Mouse (Mus musculus) MEL (cell line): Measurements from ENCODE around the gene Atxn7. TPM values are rescaled to one million over a fixed set of nuclear protein-coding genes. Genes with fewer than 3 reads are reported as not detected.
A peak's percentile ranks its signal among the peaks of the same experiment; 100 is the strongest.
"Not testable (repeated sequence)": the region's sequence is repeated elsewhere in the genome, so short reads cannot be mapped to it uniquely, and the experiment has no call there.

ENCODE experiments used
- DNase-seq: peaks from one replicate; pipeline ENCODE4 v3.0.0; 2011; ENCODE audit warnings: low read depth, low spot score
- H3K27ac ChIP-seq: 2 replicates; pipeline ENCODE4 v1.5.1; 2012; ENCODE audit warnings: low read depth, mild to moderate bottlenecking, control low read depth, low read length, moderate library complexity; ENCODE audit not compliant: control insufficient read depth
- H3K27me3 ChIP-seq, 2 experiments: fragments of 150-350 bp in 1 of 2; sonication (generic) in 1 of 2; 2 replicates each; pipeline ENCODE4 v1.6.1; 2012; ENCODE audit warnings: low read length in 2 of 2, mild to moderate bottlenecking in 2 of 2, improper control_type of control experiment in 1 of 2, moderate library complexity in 1 of 2; ENCODE audit not compliant: insufficient read depth in 2 of 2, control insufficient read depth in 1 of 2
- H3K36me3 ChIP-seq, 2 experiments: 2 replicates each; pipeline ENCODE4 v1.6.1; 2012 to 2014; ENCODE audit warnings: low read length in 2 of 2, improper control_type of control experiment in 1 of 2, inconsistent platforms in 1 of 2, mild to moderate bottlenecking in 1 of 2; ENCODE audit not compliant: insufficient read depth in 2 of 2, control insufficient read depth in 1 of 2
- H3K4me1 ChIP-seq, 2 experiments: fragments of 150-350 bp in 1 of 2; sonication (generic) in 1 of 2; 2 replicates each; pipeline ENCODE4 v1.6.1; 2012; ENCODE audit warnings: low read length in 2 of 2, improper control_type of control experiment in 1 of 2, mild to moderate bottlenecking in 1 of 2; ENCODE audit not compliant: insufficient read depth in 2 of 2, control insufficient read depth in 1 of 2
- H3K4me3 ChIP-seq, 2 experiments: fragments of 150-350 bp in 1 of 2; sonication (generic) in 1 of 2; 2 replicates each; pipeline ENCODE4 v1.5.1; 2012; ENCODE audit warnings: low read depth in 2 of 2, low read length in 2 of 2, mild to moderate bottlenecking in 2 of 2, moderate library complexity in 2 of 2, control low read depth in 1 of 2, improper control_type of control experiment in 1 of 2; ENCODE audit not compliant: control insufficient read depth in 1 of 2, insufficient read depth in 1 of 2
- H3K79me2 ChIP-seq: 2 replicates; pipeline ENCODE4 v1.6.1; 2012; ENCODE audit warnings: mild to moderate bottlenecking, low read length, moderate library complexity; ENCODE audit not compliant: control insufficient read depth, poor library complexity, insufficient read depth
- H3K9ac ChIP-seq: 2 replicates; pipeline ENCODE4 v1.6.1; 2012; ENCODE audit warnings: low read depth, mild to moderate bottlenecking, control low read depth, low read length, moderate library complexity; ENCODE audit not compliant: control insufficient read depth, poor library complexity, severe bottlenecking
- H3K9me3 ChIP-seq: fragments of 150-350 bp; sonication (generic); replicated peaks from 2 replicates; pipeline ENCODE4 v1.6.1; 2012; ENCODE audit warnings: mild to moderate bottlenecking, low read length, improper control_type of control experiment, moderate library complexity; ENCODE audit not compliant: insufficient read depth
- CHD2 ChIP-seq: IDR thresholded peaks from 2 replicates; pipeline ENCODE4 v1.6.1; 2011; ENCODE audit warnings: low read length, improper control_type of control experiment
- CTCF ChIP-seq, 3 experiments: IDR thresholded peaks in 2 of 3; conservative IDR thresholded peaks in 1 of 3; 2 replicates each; pipeline ENCODE4 v1.5.1; 2011 to 2012; ENCODE audit warnings: low read length in 3 of 3, low read depth in 2 of 3, mild to moderate bottlenecking in 2 of 3, improper control_type of control experiment in 1 of 3, inconsistent platforms in 1 of 3, mixed read lengths in 1 of 3, moderate library complexity in 1 of 3; ENCODE audit not compliant: control insufficient read depth in 1 of 3, insufficient read depth in 1 of 3, poor library complexity in 1 of 3, severe bottlenecking in 1 of 3
- GABPA ChIP-seq: IDR thresholded peaks from 2 replicates; pipeline ENCODE4 v1.6.1; 2012; ENCODE audit warnings: low read depth, mild to moderate bottlenecking, inconsistent platforms, low read length, improper control_type of control experiment, moderate library complexity
- HCFC1 ChIP-seq: IDR thresholded peaks from 2 replicates; pipeline ENCODE4 v1.6.1; 2012; ENCODE audit warnings: low read depth, mild to moderate bottlenecking, inconsistent platforms, low read length, improper control_type of control experiment, moderate library complexity
- NELFE ChIP-seq: IDR thresholded peaks from 2 replicates; pipeline ENCODE4 v1.6.1; 2011; ENCODE audit warnings: low read depth, low read length, improper control_type of control experiment
- RAD21 ChIP-seq: IDR thresholded peaks from 2 replicates; pipeline ENCODE4 v1.6.1; 2011; ENCODE audit warnings: mild to moderate bottlenecking, low read depth, low read length, improper control_type of control experiment
- SMC3 ChIP-seq: IDR thresholded peaks from 2 replicates; pipeline ENCODE4 v1.6.1; 2011; ENCODE audit warnings: low read depth, low read length, improper control_type of control experiment
- TAL1 ChIP-seq: IDR thresholded peaks from 2 replicates; pipeline ENCODE4 v1.6.1; 2012; ENCODE audit warnings: mild to moderate bottlenecking, inconsistent platforms, low read length, moderate library complexity, mixed read lengths
- polyA plus RNA-seq, 2 experiments: library from polyadenylated mRNA; stranded (reverse) in 1 of 2; unstranded in 1 of 2; fragments of >175 nt in 1 of 2; fragments of >200 nt in 1 of 2; gene quantifications; 2 replicates each; pipeline versions ENCODE4 v1.2.1 to v1.2.4; 2012; ENCODE audit warnings: low replicate concordance in 2 of 2, low read depth in 1 of 2; ENCODE audit not compliant: insufficient read length in 2 of 2, insufficient read depth in 1 of 2, missing spikeins in 1 of 2
- total RNA-seq: library from RNA; depleted of rRNA; stranded (reverse); fragments of 300-350 nt; gene quantifications from 2 replicates; pipeline ENCODE4 v1.2.3, GENCODE M21; 2012

Gene Atxn7
- total and polyA plus RNA-seq, 3 experiments = 2.3 to 7.7 TPM; not detected in 1

DNA sequence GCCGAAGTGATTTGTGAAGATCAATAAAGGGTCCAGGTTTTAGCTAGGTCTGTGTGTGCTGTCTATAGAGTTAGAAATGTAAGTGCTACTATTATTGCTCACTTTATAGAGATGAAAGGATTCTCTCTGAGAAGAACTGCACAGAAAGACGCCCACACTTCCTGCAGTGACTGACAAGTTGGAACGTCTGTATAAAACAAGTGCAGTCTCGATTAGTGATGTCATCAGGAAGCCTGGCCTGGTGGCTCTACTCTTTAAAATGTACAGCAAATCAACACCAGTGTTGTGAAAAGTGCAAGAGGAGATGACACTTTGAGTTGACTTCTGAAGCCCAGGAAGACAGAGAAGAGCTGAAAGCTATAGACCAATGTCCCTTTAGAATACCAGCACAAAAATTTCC is 81.1 kb downstream of the Atxn7 start:
- H3K27me3 ChIP-seq = no peaks in the 10 kb centered on the region
- H3K36me3 ChIP-seq = peaks cover 0 to 4% of the 10 kb centered on the region in 2 experiments; a peak in 3 of 4 replicates
- DNase-seq = peak; percentile 20
- H3K27ac ChIP-seq = no peak overlapping the region
- H3K9me3 ChIP-seq = no peaks in the 10 kb centered on the region
- no peak overlapping the region for H3K4me3 ChIP-seq
- peaks cover under 1 to 4% of the 10 kb centered on the region in 2 experiments; a peak in 3 of 4 replicates for H3K4me1 ChIP-seq
- no peak overlapping the region for H3K9ac ChIP-seq
- no peaks in the 10 kb centered on the region for H3K79me2 ChIP-seq
- no peak for TF ChIP-seq HCFC1
- no peak for TF ChIP-seq TAL1
- no peak for TF ChIP-seq RAD21
- no peak for TF ChIP-seq GABPA

DNA sequence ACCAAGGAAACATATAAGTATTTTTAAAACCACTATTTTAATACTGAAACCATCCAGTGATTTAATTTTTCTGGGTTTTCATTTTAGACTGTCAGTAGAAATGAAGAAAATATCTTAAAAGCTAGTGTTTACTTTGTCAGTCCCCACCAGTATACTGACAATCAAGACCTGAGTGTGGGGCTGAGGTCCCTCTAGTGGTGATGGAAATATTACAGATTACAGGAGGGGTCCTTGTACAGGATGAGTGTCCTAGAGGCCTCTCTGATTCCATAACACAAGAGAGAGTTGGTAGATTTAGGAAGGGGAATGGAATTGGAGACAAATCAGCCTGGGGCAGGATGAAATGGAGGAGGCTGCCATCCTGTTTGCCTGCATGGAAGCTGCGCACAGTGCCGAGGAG is 93.1 kb downstream of the Atxn7 start:
- H3K9me3 ChIP-seq = no peaks in the 10 kb centered on the region
- DNase-seq = peak; percentile 57
- no peak overlapping the region for H3K27ac ChIP-seq
- H3K4me3 ChIP-seq = no peak overlapping the region
- no peaks in the 10 kb centered on the region for H3K27me3 ChIP-seq
- H3K4me1 ChIP-seq = no peaks in the 10 kb centered on the region
- no peaks in the 10 kb centered on the region for H3K79me2 ChIP-seq
- TF ChIP-seq RAD21 = peak; percentile 54
- TF ChIP-seq SMC3 = peak; percentile 46
- peak; percentile 21 to 64 (median 45); a peak in 4 of 6 replicates for TF ChIP-seq CTCF (IDR thresholded peaks at IDR 0.05 in 2 of 3, conservative IDR thresholded peaks at IDR 0.05 in 1 of 3; ENCODE audit: control insufficient read depth in 1 of 3, insufficient read depth in 1 of 3, low read depth in 2 of 3, low read length in 3 of 3, poor library complexity in 1 of 3, severe bottlenecking in 1 of 3)
- TF ChIP-seq CHD2 = no peak
- peaks cover 0 to 1% of the 10 kb centered on the region in 2 experiments; a peak in 1 of 4 replicates for H3K36me3 ChIP-seq
- no peak overlapping the region for H3K9ac ChIP-seq

DNA sequence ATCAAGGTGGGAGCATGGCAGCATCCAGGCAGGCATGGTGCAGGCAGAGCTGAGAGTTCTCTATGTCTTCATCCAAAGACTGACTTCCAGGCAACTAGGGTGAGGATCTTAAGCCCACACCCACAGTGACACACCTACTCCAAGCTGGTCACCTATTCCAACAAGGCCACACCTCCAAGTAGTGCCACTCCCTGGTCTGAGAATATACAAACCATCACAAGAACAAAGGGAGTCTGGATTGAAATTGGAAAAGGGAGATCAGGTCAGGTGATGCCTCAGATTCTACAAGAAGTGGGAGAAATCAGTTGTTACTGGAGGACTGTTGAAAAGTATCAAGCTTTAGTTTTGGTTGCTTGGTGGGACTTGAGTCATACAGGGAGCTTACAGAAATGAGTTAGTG is 98.4 kb downstream of the Atxn7 start:
- H3K4me3 ChIP-seq, DNase-seq, H3K27ac ChIP-seq, H3K9me3 ChIP-seq, H3K79me2 ChIP-seq, H3K36me3 ChIP-seq, H3K4me1 ChIP-seq, H3K9ac ChIP-seq, H3K27me3 ChIP-seq: not testable (repeated sequence)

DNA sequence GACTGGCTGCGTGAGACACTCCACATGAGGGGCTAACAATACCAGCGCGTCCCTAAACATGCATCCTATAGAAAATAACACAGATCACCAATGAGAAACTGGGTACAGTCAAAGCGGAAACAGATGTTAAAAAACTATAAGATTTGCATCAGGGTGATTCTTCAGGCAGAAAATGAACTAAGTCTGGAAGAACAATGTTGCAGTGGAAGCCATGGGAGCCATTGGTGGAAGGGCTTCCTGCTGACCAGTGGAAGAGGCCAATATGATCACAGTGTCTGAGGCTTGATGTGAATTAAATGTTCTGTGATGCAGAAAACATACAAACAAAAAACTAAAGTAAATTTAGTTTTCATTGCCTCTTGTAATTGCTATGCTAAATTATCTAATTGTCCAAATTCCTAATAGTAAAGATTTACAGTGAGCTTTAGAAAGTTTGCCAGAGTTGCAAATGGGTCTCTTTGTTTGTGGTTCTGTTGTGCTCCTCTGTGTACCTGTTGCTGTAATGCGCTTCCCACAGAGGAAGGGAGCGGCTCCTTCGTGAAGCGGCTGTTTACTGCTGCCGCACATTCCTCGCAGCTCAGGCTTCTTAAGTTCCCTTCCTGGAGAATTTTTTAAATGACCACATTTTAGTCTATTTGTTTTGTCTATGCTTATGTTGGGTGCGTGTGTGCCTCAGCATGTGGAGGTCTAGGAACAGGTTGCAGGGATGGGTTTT is 101.4 kb downstream of the Atxn7 start:
- peaks cover under 1 to 2% of the 10 kb centered on the region in 2 experiments; a peak in 3 of 4 replicates for H3K36me3 ChIP-seq
- TF ChIP-seq NELFE (no peak), SMC3 (no peak)
- H3K4me3 ChIP-seq = no peak overlapping the region
- DNase-seq = no peak
- H3K9ac ChIP-seq = no peak overlapping the region
- no peaks in the 10 kb centered on the region for H3K9me3 ChIP-seq
- H3K79me2 ChIP-seq = no peaks in the 10 kb centered on the region
- no peaks in the 10 kb centered on the region for H3K27me3 ChIP-seq
- no peak overlapping the region for H3K27ac ChIP-seq
- H3K4me1 ChIP-seq = peaks cover 0 to 2% of the 10 kb centered on the region in 2 experiments; a peak in 3 of 4 replicates
